Mouse (Mus musculus) heart, embryonic 13.5 days (tissue): ENCODE data around the gene Omt2b. TPM values are rescaled to one million over a fixed set of nuclear protein-coding genes. Genes with fewer than 3 reads are reported as not detected.
"Not testable (repeated sequence)": the region's sequence is repeated elsewhere in the genome, so short reads cannot be mapped to it uniquely, and the experiment has no call there.

Experiments used
- ATAC-seq: fragments of 200-750 bp; cut with Nextera tagmentation; 2 replicates; pipeline ENCODE4 v1.8.0; 2017; ENCODE audit warnings: moderate TSS enrichment; ENCODE audit not compliant: insufficient number of reproducible peaks, low FRiP score, low TSS enrichment; ENCODE audit errors: extremely low read depth
- H3K27ac ChIP-seq: fragments of 300-500 bp; sonication (generic); replicated peaks from 2 replicates; pipeline ENCODE4 v1.5.1; 2015; ENCODE audit warnings: moderate library complexity, mild to moderate bottlenecking, inconsistent platforms
- H3K27me3 ChIP-seq: fragments of 300-500 bp; sonication (generic); replicated peaks from 2 replicates; pipeline ENCODE4 v1.6.1; 2015; ENCODE audit warnings: mild to moderate bottlenecking, inconsistent platforms
- H3K36me3 ChIP-seq: fragments of 300-500 bp; sonication (generic); 2 replicates; pipeline ENCODE4 v1.6.1; 2015; ENCODE audit warnings: mild to moderate bottlenecking, inconsistent platforms
- H3K4me1 ChIP-seq: fragments of 300-500 bp; sonication (generic); 2 replicates; pipeline ENCODE4 v1.6.1; 2015; ENCODE audit warnings: inconsistent platforms
- H3K4me2 ChIP-seq: fragments of 300-500 bp; sonication (generic); 2 replicates; pipeline ENCODE4 v1.6.1; 2015; ENCODE audit warnings: inconsistent platforms, mild to moderate bottlenecking, moderate library complexity
- H3K4me3 ChIP-seq: fragments of 300-500 bp; sonication (generic); 2 replicates; pipeline ENCODE4 v1.5.1; 2015; ENCODE audit warnings: moderate library complexity, mild to moderate bottlenecking, inconsistent platforms
- H3K9ac ChIP-seq: fragments of 300-500 bp; sonication (generic); 2 replicates; pipeline ENCODE4 v1.6.1; 2015; ENCODE audit warnings: inconsistent platforms, mild to moderate bottlenecking, moderate library complexity
- H3K9me3 ChIP-seq: fragments of 300-500 bp; sonication (generic); 2 replicates; pipeline ENCODE4 v1.6.1; 2016; ENCODE audit warnings: inconsistent platforms
- WGBS: fragments of 180-500 bp; shearing (Covaris S2); methylation state at CpG from one replicate; pipeline ENCODE4 v1.1.7; 2015; ENCODE audit warnings: mixed read lengths; 5-methylcytosine and 5-hydroxymethylcytosine counted together
- polyA plus RNA-seq: library from polyadenylated mRNA; unstranded; fragments of >200 nt; fragmentation: Nextera tagmentation; extraction: Ambion mirVana; gene quantifications from 2 replicates; pipeline ENCODE4 v1.2.1, GENCODE M21; 2015

Omt2b gene
- not detected in 2 replicates for polyA plus RNA-seq

DNA sequence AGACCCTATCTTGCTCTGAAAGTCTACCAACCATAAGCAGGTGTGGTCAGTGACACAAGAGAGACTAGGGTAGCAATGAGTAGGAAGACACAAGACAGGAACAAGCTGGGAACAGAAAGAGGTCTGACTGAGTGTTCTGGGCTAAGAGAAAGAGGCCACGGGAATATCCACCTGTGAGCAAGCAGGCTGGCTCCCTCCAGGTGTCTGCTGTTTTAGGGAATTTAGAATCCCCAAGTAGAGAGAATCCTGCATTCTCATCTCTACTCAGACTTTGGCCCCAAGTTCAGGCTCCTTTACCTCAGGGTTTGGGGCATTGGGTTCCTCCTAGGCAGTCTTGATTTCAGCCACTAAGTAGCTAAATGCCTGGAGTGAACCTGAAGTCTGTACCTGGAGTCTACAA, at the start of gene Omt2b:
Omt2b (plus strand) TSS at position 301 of the 400 bp plus-strand sequence.
- not testable (repeated sequence) for H3K27me3 ChIP-seq, ATAC-seq, H3K4me3 ChIP-seq, H3K4me2 ChIP-seq, H3K27ac ChIP-seq, H3K9me3 ChIP-seq, H3K9ac ChIP-seq, H3K36me3 ChIP-seq, H3K4me1 ChIP-seq
- WGBS, result 71% methylated on average over 1 of the region's 1 CpGs

DNA sequence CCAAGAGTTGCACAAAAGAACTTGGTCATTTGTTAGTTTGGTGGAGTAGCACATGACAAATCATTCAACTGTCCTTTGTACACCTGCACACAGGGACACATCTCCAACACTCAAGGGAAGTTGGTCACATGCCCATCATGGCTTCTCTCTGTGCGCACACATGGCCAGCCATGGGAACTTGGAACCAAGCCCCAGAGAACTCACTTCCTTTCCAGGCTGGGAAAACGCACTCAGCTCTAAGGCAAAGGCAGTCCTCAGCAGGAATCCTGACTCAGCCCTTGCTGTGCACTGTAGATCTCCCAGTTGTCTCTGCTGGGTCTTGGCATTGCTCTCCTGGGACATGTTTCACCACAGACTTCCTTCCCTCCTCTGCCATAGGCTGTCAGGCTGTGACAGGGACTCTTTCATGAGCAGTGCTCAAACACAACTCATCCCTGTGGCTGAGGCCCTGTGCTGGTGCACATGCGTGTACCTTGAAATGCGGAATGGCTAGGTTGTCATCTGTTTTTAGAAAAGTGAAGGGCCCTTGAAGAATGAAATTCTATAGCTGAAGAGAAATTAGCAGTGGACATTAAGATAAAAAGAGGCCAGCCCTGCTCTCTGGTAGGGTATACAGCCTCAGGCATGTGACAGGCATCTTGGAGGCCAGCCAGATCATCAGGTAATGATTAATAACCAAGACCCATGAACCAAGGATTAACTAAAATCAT, 45.2 kb upstream of the Omt2b start:
- not testable (repeated sequence) for H3K27ac ChIP-seq, H3K36me3 ChIP-seq, ATAC-seq, H3K27me3 ChIP-seq, H3K4me3 ChIP-seq, H3K9me3 ChIP-seq, H3K4me1 ChIP-seq, H3K4me2 ChIP-seq, H3K9ac ChIP-seq
- WGBS, result 76% methylated on average over 4 of the region's 4 CpGs

DNA sequence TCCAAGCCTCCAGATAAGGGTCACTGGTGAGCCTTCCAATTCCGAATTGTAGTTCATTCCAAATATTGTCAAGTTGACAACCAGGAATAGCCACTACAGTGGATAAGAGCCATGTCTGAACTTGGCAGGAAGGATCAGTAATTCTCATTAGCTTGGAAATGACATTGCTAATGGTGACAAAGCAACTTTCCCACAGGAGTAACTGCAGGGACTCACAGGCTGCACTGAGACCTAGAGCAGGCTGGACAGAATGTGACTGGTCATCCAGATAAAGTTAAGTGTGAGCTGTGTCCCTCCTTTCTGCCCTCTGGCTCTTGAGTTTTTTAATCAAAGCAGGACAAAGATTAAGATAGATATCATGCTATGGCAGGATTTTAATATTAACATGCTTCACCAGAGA, 38.3 kb upstream of the Omt2b start:
- not testable (repeated sequence) for H3K36me3 ChIP-seq, H3K9me3 ChIP-seq, H3K9ac ChIP-seq, H3K27ac ChIP-seq, H3K27me3 ChIP-seq, ATAC-seq, H3K4me3 ChIP-seq, H3K4me2 ChIP-seq, H3K4me1 ChIP-seq
- 33% methylated on average over 1 of the region's 1 CpGs for WGBS

DNA sequence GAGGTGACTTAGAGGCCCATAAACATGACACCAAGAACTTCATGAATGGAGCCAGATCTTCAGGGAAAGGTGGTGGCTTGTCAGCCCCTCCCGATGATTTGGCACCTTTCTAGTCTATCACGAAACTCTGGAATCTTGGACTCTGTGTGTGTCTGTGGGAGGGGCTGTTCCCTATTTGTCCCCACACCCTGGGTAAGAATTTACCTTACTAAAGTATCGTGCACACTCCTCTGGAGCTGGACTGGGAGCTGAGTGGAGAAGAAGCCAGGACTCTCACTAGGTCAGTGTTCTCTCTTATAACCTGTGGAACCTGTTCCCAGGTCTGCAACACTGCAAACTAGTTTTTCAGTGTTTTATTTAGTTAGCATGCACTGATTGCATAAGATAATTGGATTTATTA, 37.7 kb upstream of the Omt2b start, which contains the start of gene Gm10639:
Gm10639 (plus strand) TSS at position 201 of the 400 bp plus-strand sequence.
- H3K27ac ChIP-seq, ATAC-seq, H3K27me3 ChIP-seq, H3K4me2 ChIP-seq, H3K4me1 ChIP-seq, H3K36me3 ChIP-seq, H3K4me3 ChIP-seq, H3K9me3 ChIP-seq, H3K9ac ChIP-seq: not testable (repeated sequence)
- WGBS, result 78% methylated on average over 3 of the region's 3 CpGs

DNA sequence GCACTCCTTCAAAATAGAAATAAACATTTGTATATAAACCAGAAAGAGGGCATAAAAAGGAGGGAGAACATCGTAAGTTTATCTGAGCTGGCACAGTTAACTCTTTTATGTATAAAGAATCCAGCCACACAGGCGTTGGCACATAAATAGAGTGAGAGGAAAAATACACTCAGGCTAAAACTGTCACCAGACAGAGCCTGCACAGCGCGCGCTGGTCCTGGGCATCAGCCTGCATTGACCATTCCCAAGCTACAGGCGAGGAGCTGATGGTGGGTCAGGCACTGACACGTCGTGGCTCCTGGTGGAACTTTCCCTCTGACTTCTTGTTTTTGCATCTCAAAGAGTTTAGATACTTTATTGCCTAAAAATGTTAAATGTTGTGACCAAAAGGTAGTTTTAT, 34.9 kb upstream of the Omt2b start:
- not testable (repeated sequence) for H3K4me3 ChIP-seq, ATAC-seq, H3K4me2 ChIP-seq, H3K4me1 ChIP-seq, H3K9me3 ChIP-seq, H3K27me3 ChIP-seq, H3K27ac ChIP-seq, H3K36me3 ChIP-seq, H3K9ac ChIP-seq
- 64% methylated on average over 8 of the region's 8 CpGs for WGBS

DNA sequence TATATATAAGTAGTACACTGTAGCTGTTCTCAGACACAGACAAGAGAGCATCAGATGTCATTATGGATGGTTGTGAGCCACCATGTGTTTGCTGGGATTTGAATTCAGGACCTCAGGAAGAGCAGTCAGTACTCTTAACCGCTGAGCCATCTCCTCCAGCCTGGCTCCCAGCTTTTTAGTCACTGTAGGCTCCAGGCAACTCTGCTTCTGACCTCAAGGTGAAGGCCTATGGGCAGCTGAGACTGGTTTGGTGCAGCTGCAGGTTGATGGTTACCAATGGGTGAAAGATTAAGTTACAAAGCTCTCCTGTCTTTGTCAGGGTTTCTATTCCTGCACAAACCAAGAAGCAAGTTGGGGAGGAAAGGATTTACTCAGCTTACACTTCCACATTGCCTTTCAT, 33.7 kb upstream of the Omt2b start:
- WGBS, result 42% methylated on average over 1 of the region's 1 CpGs
- H3K9ac ChIP-seq, H3K27me3 ChIP-seq, H3K4me2 ChIP-seq, H3K36me3 ChIP-seq, H3K4me1 ChIP-seq, H3K27ac ChIP-seq, ATAC-seq, H3K9me3 ChIP-seq, H3K4me3 ChIP-seq: not testable (repeated sequence)

DNA sequence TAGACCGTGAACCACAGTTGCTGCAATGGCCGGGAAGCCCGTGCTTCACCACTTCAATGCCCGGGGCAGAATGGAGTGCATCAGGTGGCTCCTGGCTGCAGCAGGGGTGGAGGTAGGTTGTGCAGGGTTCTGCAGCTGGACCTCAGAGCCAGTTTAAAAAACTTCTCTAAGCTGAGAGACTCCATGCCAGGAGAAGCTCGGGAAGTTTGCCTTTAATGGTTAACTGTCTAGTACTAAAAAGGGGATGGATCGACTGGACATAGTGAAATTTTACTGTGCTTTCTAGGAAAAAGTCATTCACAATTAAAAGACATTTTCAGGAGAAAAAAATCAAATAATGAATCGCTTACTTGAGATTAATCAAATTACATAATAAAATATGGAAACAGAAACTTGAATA, 32.6 kb upstream of the Omt2b start:
- H3K36me3 ChIP-seq, H3K27ac ChIP-seq, ATAC-seq, H3K4me3 ChIP-seq, H3K9ac ChIP-seq, H3K4me2 ChIP-seq, H3K27me3 ChIP-seq, H3K4me1 ChIP-seq, H3K9me3 ChIP-seq: not testable (repeated sequence)
- WGBS, result 77% methylated on average over 7 of the region's 7 CpGs

DNA sequence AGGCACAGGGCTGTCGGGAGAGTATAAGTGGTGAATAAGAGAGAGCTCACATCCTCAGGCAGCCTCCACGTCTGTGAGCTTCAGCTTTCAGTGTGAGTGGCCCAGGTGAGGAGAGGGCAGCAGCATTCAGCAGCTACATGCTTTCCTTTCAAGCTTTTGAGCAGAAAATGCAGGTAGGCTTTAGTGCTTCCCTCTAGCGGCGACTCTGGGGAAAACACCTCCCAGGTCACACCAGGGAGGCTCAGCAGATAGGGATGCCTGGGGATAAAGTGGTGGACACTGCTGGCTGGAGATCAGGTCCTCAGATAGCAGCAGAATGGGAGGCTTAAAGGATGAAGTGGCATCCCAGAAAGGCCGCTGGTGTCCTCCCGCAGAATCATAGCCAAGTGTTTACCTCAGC, 31.3 kb upstream of the Omt2b start:
- not testable (repeated sequence) for H3K4me2 ChIP-seq, H3K9me3 ChIP-seq, H3K36me3 ChIP-seq, ATAC-seq, H3K27ac ChIP-seq, H3K4me3 ChIP-seq, H3K27me3 ChIP-seq, H3K4me1 ChIP-seq, H3K9ac ChIP-seq
- WGBS, result 13% methylated on average over 6 of the region's 6 CpGs

DNA sequence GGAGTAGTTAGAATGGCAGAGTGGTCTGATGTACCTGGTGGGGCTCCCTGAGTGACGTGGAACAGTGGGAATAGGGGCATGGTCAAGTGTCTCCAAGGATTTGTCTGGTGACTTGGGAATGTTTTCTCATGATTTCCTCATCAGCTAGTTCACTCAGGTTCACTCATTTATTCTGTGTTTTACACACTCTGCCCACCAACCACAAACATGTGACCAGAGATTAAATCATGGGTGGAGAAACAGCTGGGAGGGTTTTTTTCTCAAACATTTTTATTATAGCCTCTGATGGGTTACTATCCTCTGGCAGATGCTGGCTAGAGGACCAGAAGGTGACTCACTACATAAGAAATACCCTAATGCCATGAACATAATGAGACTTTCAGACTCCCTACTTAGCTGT, 29.2 kb upstream of the Omt2b start:
- H3K27me3 ChIP-seq, result no peaks in the 10 kb centered on the region
- 78% methylated on average over 1 of the region's 1 CpGs for WGBS
- H3K9me3 ChIP-seq, result no peaks in the 10 kb centered on the region
- H3K4me1 ChIP-seq, result no peaks in the 10 kb centered on the region
- no peak overlapping the region for H3K9ac ChIP-seq
- H3K27ac ChIP-seq, result no peak overlapping the region
- H3K36me3 ChIP-seq, result no peaks in the 10 kb centered on the region
- H3K4me3 ChIP-seq, result no peak overlapping the region
- ATAC-seq, result no peak
- no peak overlapping the region for H3K4me2 ChIP-seq

DNA sequence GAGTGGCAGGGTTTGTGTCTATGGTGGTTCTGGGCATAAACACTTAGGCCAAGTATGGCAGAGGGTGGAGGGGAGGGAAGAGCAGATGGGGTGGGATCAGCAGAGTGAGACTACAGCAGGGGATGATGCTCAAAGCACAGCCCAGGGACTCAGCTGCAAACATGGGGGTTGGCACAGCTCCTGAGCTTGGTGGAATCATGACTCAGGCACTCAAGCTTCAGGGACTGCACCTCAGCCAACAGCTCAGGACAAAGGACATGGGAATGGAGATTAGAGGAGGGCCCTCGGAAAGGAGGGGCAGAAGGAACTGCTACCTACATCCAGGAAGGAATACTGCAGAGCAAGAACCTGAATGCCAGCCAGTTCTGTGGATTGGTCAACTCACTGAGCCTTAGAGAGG, 28.2 kb upstream of the Omt2b start:
- not testable (repeated sequence) for H3K4me3 ChIP-seq, H3K27me3 ChIP-seq, ATAC-seq, H3K27ac ChIP-seq, H3K9me3 ChIP-seq, H3K36me3 ChIP-seq, H3K4me2 ChIP-seq, H3K4me1 ChIP-seq, H3K9ac ChIP-seq
- 59% methylated on average over 1 of the region's 1 CpGs for WGBS

DNA sequence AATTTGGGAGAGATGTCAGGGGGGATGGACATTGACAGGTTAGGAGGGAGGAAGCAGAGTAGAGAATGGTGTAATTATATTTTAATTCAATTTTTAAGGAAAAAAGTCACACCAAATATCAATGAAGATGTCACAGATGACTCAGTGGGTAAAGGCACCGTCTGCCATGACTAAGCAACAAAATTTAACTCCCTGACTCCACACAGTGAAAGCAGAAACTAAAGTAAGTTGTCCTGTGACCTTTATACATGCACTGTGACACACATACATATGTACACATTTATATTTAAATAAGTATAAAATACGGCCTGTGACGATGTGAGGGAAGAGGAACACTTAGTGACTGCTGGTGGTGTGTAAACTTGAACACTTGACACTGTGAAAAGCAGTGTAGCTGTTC, 19.3 kb upstream of the Omt2b start:
- H3K9me3 ChIP-seq, H3K36me3 ChIP-seq, H3K4me3 ChIP-seq, H3K27ac ChIP-seq, H3K9ac ChIP-seq, H3K4me2 ChIP-seq, H3K27me3 ChIP-seq, H3K4me1 ChIP-seq, ATAC-seq: not testable (repeated sequence)
- WGBS, result 79% methylated on average over 3 of the region's 3 CpGs

DNA sequence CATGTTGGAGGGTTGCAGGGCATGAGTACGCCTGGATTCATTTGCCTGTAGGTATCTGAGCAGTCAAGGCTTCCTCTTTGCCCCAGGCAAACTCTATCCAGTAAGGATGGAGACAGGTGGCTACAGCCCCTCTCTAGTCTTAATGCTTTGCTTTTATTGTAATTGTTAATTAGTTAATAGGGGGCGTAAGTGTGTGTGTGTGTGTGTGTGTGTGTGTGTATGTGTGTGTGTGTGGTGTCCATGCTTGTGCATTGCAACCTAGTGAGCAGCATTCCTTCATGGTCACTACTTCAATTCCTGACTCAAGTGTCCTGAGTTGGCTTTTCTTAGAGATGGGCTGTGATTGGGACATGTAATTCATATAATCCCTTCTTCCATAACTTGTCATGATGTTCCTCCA, 12.7 kb upstream of the Omt2b start, which contains the start of gene Omt2a:
Omt2a (minus strand) TSS at position 101 of the 400 bp plus-strand sequence.
- H3K36me3 ChIP-seq, result no peaks in the 10 kb centered on the region
- H3K9ac ChIP-seq, result no peak within 1 kb of the TSS
- H3K4me2 ChIP-seq, result no peak within 1 kb of the TSS
- no peak within 1 kb of the TSS for H3K27ac ChIP-seq
- H3K27me3 ChIP-seq, result no peaks in the 10 kb centered on the region
- H3K9me3 ChIP-seq, result no peaks in the 10 kb centered on the region
- WGBS, result 57% methylated on average over 2 of the region's 2 CpGs
- H3K4me3 ChIP-seq, result no peak within 1 kb of the TSS
- ATAC-seq, result no peak
- H3K4me1 ChIP-seq, result no peaks in the 10 kb centered on the region
